Mouse (Mus musculus) kidney, embryonic 16.5 days (tissue): ENCODE results near the gene Zfp672. TPM values are rescaled to one million over a fixed set of nuclear protein-coding genes. Genes with fewer than 3 reads are reported as not detected.
"Not testable (repeated sequence)": the region's sequence is repeated elsewhere in the genome, so short reads cannot be mapped to it uniquely, and the experiment has no call there.

Experiments used
- ATAC-seq: fragments of 200-750 bp; cut with Nextera tagmentation; 2 replicates; pipeline ENCODE4 v1.8.0; 2017; ENCODE audit warnings: moderate TSS enrichment; ENCODE audit not compliant: low FRiP score, low TSS enrichment
- H3K27ac ChIP-seq: fragments of 300-500 bp; sonication (generic); 2 replicates; pipeline ENCODE4 v1.5.1; 2014; ENCODE audit warnings: low read length
- H3K27me3 ChIP-seq: fragments of 300-500 bp; sonication (generic); 2 replicates; pipeline ENCODE4 v1.6.1; 2014; ENCODE audit warnings: low read length, control low read depth, mixed read lengths; ENCODE audit not compliant: insufficient read depth
- H3K36me3 ChIP-seq: fragments of 300-500 bp; sonication (generic); 2 replicates; pipeline ENCODE4 v1.6.1; 2014; ENCODE audit warnings: low read length, control low read depth, mixed read lengths; ENCODE audit not compliant: insufficient read depth
- H3K4me1 ChIP-seq: fragments of 300-500 bp; sonication (generic); 2 replicates; pipeline ENCODE4 v1.6.1; 2014; ENCODE audit warnings: low read length, control low read depth, mixed read lengths; ENCODE audit not compliant: insufficient read depth
- H3K4me2 ChIP-seq: fragments of 300-500 bp; sonication (generic); replicated peaks from 2 replicates; pipeline ENCODE4 v1.6.1; 2014; ENCODE audit warnings: low read depth, low read length
- H3K4me3 ChIP-seq: fragments of 300-500 bp; sonication (generic); 2 replicates; pipeline ENCODE4 v1.5.1; 2014; ENCODE audit warnings: mild to moderate bottlenecking, low read length
- H3K9ac ChIP-seq: fragments of 300-500 bp; sonication (generic); replicated peaks from 2 replicates; pipeline ENCODE4 v1.6.1; 2014; ENCODE audit warnings: low read length
- H3K9me3 ChIP-seq: fragments of 300-500 bp; sonication (generic); 2 replicates; pipeline ENCODE4 v1.6.1; 2016; ENCODE audit warnings: low read length, control low read depth
- WGBS: fragments of 180-500 bp; shearing (Covaris S2); extraction: QIAGEN DNeasy Blood & Tissue Kit; methylation state at CpG from one replicate; pipeline ENCODE4 v1.1.7; 2014; 5-methylcytosine and 5-hydroxymethylcytosine counted together
- polyA plus RNA-seq: library from polyadenylated mRNA; unstranded; fragments of >200 nt; fragmentation: Nextera tagmentation; extraction: Ambion mirVana; gene quantifications from 2 replicates; pipeline ENCODE4 v1.2.1, GENCODE M21; 2015

Gene Zfp672
- polyA plus RNA-seq, 1 experiment from 2014 or later = 40.9 TPM

DNA sequence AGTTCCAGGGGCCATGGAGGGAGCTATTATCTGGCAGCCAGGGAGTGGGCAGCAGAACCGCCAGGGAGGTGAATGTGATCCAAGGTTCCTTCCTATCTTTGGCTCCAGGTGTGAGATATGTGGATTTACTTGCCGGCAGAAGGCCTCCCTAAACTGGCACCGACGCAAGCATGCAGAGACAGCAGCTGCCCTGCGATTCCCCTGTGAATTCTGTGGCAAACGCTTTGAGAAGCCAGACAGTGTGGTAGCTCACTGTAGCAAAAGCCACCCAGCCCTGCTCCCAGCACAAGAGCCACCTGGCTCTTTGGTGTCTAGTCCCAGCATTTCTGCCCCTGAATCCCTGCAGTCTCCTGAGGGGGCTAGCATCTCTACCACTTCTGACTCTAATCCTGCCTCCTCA, 16.1 kb downstream of the Zfp672 start:
- WGBS = 90% methylated on average over 6 of the region's 6 CpGs

DNA sequence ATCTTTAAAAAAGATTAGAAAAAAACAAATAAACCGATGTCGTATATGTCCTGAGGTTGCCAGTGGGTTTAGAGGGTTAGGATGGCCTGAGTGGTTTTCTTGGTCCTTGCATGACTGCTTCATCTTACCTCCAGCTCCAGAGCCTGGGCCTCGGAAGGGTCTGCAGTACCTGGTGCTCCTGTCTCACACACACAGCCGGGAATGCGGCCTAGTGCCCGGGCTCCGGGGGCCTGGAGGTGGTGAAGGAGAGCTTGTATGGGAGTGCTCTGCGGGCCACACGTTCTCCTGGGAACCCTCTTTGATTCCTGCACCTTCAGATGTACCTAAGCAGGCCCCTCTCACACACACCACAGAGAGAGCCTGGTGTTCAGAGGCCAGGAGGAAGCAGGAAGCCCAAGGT, 21.5 kb downstream of the Zfp672 start:
- Histone ChIP-seq H3K36me3 (peaks cover 9% of the 10 kb centered on the region; the same call in 1 of the 2 replicates), H3K9me3 (no peaks in the 10 kb centered on the region), H3K4me1 (peaks cover 11% of the 10 kb centered on the region), H3K4me3 (no peak overlapping the region), H3K9ac (no peak overlapping the region), H3K27me3 (no peaks in the 10 kb centered on the region), H3K27ac (no peak overlapping the region), H3K4me2 (no peak overlapping the region)
- ATAC-seq = no peak
- WGBS = 93% methylated on average over 9 of the region's 9 CpGs

More for the DNA sequence above, 16.1 kb downstream of the Zfp672 start:
- Histone ChIP-seq H3K9ac (no peak overlapping the region), H3K27me3 (no peaks in the 10 kb centered on the region), H3K27ac (no peak overlapping the region), H3K4me1 (no peaks in the 10 kb centered on the region), H3K9me3 (no peaks in the 10 kb centered on the region), H3K36me3 (peaks cover 49% of the 10 kb centered on the region), H3K4me2 (no peak overlapping the region), H3K4me3 (no peak overlapping the region)
- ATAC-seq = no peak

DNA sequence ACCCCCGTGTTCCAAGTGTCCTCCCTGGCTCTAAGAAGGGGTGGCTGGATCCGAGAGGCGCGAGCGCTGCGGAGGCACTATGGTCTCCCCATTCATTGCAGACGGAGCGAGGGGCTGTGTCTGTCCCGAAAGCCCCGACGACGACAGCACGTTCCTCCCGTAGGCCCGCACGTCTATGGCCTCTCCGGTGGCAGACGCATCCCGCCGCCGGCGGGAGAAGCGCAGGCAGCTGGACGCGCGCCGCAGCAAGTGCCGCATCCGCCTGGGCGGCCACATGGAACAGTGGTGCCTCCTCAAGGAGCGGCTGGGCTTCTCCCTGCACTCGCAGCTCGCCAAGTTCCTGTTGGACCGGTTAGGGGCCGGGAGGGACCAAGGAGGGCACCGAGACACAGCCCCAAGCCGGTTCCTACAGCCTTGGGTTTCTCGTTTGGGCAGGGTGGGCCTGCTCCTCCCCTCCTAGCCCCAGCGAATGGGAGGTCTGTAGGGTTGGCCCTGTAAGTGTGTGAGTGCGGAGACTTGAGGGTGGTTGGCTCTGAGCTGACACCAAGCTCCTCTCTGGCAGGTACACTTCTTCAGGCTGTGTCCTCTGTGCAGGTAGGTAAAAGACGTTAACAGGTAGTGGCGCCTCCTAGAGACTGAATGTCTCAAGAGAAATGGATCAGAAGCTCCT, 22.6 kb downstream of the Zfp672 start:
- under 1% methylated on average over 42 of the region's 42 CpGs for WGBS
- Histone ChIP-seq H3K36me3 (peaks cover 9% of the 10 kb centered on the region; the same call in 1 of the 2 replicates), H3K4me1 (peaks cover 14% of the 10 kb centered on the region), H3K9ac (peak overlapping the region; percentile 78), H3K4me3 (peak overlapping the region; percentile 63), H3K27ac (peak overlapping the region; percentile 88), H3K9me3 (no peaks in the 10 kb centered on the region), H3K27me3 (no peaks in the 10 kb centered on the region), H3K4me2 (peak overlapping the region; percentile 96)
- ATAC-seq = peak; percentile 78

DNA sequence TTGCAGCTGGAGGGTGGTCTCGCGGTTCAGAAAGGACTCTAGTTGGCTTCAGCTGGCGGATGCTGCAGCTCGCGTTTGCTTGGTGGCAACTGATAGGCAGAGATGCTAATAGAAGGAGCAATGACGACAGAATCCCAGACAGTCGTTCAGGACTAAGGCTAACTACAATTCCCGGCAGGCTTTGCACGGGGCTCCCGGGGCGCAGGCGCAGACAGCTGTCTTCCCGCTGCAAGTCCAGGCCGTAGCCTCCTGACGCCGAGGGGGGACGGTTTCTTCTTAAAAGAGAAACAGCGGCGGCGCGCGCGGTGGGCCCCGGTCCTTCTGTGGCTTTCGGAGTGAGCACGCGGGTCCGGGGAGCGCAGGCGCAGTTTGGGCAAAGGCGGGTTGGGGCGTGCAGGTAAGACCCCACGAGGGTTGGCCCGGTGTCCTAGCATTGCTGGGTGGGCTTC, 23.3 kb downstream of the Zfp672 start, which contains the start of gene Zfp692:
Gene Zfp692 (plus strand): TSS at position 210 of the 449 bp plus-strand sequence.
- Histone ChIP-seq H3K27ac (peak within 1 kb of the TSS; percentile 88), H3K4me1 (peaks cover 14% of the 10 kb centered on the region), H3K9me3 (no peaks in the 10 kb centered on the region), H3K4me3 (peak within 1 kb of the TSS; percentile 63), H3K9ac (peak within 1 kb of the TSS; percentile 78), H3K36me3 (peaks cover 9% of the 10 kb centered on the region; the same call in 1 of the 2 replicates), H3K4me2 (peak within 1 kb of the TSS; percentile 96), H3K27me3 (no peaks in the 10 kb centered on the region)
- WGBS = under 1% methylated on average over 34 of the region's 34 CpGs
- peak; percentile 74 for ATAC-seq

DNA sequence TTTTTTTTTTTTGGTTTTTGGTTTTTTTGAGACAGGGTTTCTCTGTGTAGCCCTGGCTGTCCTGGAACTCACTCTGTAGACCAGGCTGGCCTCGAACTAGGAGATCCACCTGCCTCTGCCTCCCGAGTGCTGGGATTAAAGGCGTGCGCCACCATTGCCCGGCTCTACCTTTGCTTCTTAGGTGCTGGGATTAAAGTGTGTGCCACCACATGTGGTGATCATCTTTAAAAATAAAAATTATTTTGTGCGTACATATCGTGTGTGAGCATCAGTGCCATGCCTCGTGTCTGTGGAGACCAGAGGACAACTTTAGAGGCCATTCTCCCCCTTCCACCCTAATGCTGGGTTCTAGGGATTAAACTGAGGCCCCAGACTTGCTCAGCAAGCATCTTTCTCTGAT, 24.8 kb downstream of the Zfp672 start:
- H3K27ac ChIP-seq, H3K36me3 ChIP-seq, ATAC-seq, H3K4me3 ChIP-seq, H3K4me2 ChIP-seq, H3K9ac ChIP-seq, H3K9me3 ChIP-seq, H3K27me3 ChIP-seq: not testable (repeated sequence)
- WGBS = 94% methylated on average over 8 of the region's 8 CpGs
- peaks cover 17% of the 10 kb centered on the region for H3K4me1 ChIP-seq

DNA sequence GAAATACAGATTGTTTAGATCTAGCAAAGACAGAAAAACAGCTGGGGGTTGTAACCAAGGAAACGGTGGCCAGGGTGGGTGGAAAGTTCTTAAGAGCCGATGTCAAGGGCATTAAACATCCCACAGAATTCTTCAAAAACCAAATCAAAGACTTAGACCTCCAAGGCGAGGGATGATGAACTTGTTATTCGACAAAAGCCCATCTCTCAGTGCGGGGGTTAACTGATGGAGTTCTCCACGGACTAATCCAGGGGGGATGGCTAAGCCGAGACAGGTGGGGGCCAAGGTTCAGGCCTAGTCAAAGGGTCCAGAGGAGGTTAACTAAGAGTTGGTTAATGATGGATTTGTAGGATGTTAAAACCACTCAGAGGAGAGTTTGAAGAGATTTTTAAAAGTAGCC, 26.5 kb downstream of the Zfp672 start:
- H3K36me3 ChIP-seq = no peaks in the 10 kb centered on the region
- H3K27me3 ChIP-seq = no peaks in the 10 kb centered on the region
- H3K9ac ChIP-seq = no peak overlapping the region
- peak overlapping the region; percentile 45 for H3K4me2 ChIP-seq
- ATAC-seq = no peak
- H3K4me3 ChIP-seq = no peak overlapping the region
- no peak overlapping the region for H3K27ac ChIP-seq
- 20% methylated on average over 7 of the region's 7 CpGs for WGBS
- peaks cover 17% of the 10 kb centered on the region for H3K4me1 ChIP-seq
- H3K9me3 ChIP-seq = no peaks in the 10 kb centered on the region

DNA sequence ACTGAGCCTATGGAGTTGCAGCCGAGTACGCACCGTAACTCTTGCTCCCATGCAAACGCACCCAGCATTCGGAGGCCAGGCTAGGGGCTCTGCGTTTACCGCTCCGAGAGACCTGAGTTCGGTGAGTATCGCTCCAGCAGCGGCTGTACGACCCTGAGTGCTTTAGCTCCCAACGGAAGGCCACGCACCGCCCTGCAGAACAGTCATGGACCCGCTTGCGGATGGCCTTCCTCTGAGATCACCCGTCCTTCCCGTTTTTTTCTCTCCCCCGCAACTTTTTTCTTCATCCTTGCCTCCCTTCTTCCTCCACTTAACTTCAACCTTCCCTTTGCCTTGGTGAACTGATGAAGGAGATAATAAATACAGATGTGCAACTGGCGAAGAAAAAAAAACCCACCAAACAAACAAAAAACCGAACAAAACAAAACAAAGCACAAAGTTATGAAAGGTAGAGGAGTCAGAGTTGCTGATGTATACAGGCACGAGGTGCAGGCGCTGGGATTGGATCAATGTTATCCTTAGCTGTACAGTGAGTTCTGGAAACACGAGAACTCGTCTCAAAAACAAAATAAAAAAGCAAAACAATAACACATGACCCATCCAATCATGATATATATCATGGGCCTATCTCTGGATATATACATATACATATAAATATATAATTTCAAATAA, 27.2 kb downstream of the Zfp672 start:
- peak overlapping the region; percentile 76 for H3K9ac ChIP-seq
- H3K27me3 ChIP-seq = no peaks in the 10 kb centered on the region

DNA sequence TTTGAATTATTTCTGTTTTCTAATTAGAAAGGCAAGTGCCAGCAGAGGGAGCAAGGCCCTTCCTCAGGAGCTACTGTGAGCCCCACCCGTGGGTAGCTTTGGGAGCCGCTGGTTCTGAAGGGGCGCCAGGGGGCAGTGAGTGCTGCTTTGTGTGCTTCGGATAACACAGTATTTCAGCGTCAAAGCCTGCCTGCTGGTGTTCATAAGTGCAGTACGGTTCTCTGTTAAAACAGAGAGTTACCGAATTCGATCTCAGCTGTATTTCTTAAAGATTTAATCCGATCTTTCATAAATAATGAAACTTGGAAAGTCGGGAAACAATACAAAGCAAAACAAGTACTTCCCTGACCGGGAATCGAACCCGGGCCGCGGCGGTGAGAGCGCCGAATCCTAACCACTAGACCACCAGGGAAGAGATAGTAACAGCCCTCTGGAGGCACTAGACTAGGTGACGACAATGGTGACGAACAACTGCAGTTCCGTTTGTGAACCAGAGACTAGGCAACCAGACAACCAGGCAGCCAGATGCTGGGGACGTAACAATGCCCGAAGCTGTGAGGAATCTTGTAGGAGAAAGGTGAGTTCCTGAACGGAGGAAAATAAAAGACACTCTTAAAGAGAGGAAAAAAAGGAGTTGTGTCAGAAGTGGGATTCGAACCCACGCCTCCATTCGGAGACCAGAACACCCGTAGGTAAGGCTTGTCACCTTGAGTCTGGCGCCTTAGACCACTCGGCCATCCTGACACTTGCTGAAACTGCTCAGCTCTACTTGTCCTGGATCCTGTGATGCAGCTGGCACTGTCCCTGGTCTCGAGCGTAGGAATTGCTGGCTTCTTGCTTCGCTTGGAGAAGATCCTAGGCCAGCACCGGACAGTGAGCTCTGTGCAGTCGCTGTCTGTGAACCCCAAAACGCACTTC, 28.0 kb downstream of the Zfp672 start:
- Histone ChIP-seq H3K4me3 (peak overlapping the region; percentile 67), H3K9ac (peak overlapping the region; percentile 76), H3K36me3 (no peaks in the 10 kb centered on the region), H3K27me3 (no peaks in the 10 kb centered on the region), H3K9me3 (no peaks in the 10 kb centered on the region), H3K4me2 (peak overlapping the region; percentile 67), H3K4me1 (peaks cover 13% of the 10 kb centered on the region), H3K27ac (peak overlapping the region; percentile 96)
- peak; percentile 93 for ATAC-seq
- under 1% methylated on average over 36 of the region's 36 CpGs for WGBS

More for the DNA sequence above, 27.2 kb downstream of the Zfp672 start:
- Histone ChIP-seq H3K4me1 (peaks cover 14% of the 10 kb centered on the region), H3K27ac (peak overlapping the region; percentile 96), H3K4me3 (peak overlapping the region; percentile 67), H3K4me2 (peak overlapping the region; percentile 67), H3K9me3 (no peaks in the 10 kb centered on the region), H3K36me3 (no peaks in the 10 kb centered on the region)
- WGBS = under 1% methylated on average over 26 of the region's 26 CpGs
- peak; percentile 72 for ATAC-seq

DNA sequence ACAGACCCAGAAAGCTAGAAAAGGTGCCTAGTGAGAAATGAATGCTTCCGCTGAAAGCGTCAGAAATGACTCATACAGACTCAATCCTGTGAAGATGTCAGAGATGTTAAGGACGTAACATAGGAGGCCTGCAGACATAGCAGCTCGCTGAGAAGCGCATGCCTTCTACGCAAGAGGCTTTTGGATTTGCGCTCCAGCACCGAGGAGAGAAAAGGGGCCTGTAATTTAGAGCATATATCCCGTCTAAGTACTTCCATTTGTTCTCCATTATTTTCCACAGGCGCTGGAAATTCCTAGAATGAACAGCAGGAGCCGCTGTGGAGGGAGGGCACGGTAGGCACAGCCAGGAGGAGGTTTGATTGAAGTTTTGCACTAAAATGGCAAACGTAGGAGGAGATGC, 29.1 kb downstream of the Zfp672 start:
- Histone ChIP-seq H3K4me3 (peak overlapping the region; percentile 33), H3K9me3 (no peaks in the 10 kb centered on the region), H3K9ac (no peak overlapping the region; the same call in 1 of the 2 replicates), H3K27me3 (no peaks in the 10 kb centered on the region), H3K4me2 (peak overlapping the region; percentile 67), H3K4me1 (peaks cover 7% of the 10 kb centered on the region), H3K27ac (peak overlapping the region; percentile 13; the same call in 1 of the 2 replicates), H3K36me3 (no peaks in the 10 kb centered on the region)
- WGBS = 14% methylated on average over 13 of the region's 13 CpGs
- ATAC-seq = no peak
